Mouse (Mus musculus) stomach, postnatal 0 days (tissue): ENCODE results near the gene Trappc10.

ENCODE experiments used
- CTCF ChIP-seq: IDR thresholded peaks from 2 replicates; pipeline ENCODE4 v1.5.1; 2016; ENCODE audit warnings: antibody characterized with exemption, low read depth, mild to moderate bottlenecking, moderate library complexity
- EP300 ChIP-seq: optimal IDR thresholded peaks from 2 replicates; pipeline ENCODE3; 2016; ENCODE audit warnings: antibody characterized with exemption

DNA sequence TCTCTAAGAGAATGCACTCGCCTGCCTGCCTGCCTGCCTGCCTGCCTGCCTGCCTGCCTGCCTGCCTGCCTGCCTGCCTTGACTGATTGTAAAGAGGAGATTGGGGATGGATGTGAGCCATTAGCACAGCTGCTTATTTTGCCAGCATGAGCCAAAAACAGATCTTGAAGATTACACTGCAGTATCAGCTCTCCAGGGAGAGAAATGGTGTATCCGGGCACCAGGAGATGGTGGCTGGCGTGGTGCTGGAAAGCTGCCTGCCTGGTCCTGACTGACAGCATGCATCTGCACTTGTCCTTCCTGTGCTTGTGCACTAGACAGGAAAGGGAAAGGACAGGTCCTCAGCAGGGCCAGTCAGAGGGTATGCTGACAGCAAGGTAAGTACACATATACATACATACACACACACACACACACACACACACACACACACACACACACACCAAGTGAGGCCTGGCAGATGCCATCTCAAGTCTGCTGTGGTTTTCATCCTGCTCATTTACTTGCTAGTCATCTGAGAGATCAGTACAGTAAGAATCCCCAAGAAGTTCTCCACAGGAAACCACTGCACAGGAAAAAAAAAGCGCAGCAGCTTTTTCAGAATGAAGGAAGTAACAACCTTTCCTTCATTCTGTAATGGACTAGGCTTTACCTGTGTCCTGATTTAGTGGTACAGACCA lies 12.0 kb downstream of the Trappc10 start:
- no peak for TF ChIP-seq CTCF
- no peak for TF ChIP-seq EP300
